Mouse (Mus musculus): ENCODE measurements at regions not wholly inside any gene's neighbourhood (a gene's known extent, or its start where the extent isn't known, plus 50 kb on each side); places are given as distances from the start of the nearest gene placed in this dataset.

DNA sequence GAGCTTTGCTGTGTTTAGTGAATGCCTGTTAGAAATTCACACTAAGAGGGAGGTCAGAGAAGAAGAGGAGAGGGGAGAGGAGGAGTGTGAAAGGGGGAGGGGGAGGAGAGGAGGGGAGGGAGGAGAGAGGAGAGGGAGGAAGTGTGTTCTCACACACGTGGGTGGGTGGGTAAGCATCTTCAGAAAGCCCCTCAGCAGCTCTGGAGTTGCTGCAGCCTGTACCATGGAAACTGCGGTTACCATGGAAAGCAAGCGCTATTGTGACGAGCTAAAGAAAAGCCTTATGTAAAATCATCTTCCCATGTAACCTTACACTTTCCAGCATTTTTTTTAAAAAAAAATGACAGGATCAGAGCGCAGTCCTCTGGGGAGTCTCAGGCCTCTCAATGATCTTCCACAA is 441.8 kb downstream of the Rwdd3 start:
- ATAC-seq (ENCODE audit: extremely low read depth, insufficient number of reproducible peaks, low FRiP score, poor library complexity, severe bottlenecking) (no peak), DNase-seq (ENCODE audit: low spot score) (no peak)
- Histone ChIP-seq H3K4me1 (ENCODE audit: insufficient read depth, low read depth, low read length) (no peaks in the 10 kb centered on the region), H3K27me3 (ENCODE audit: insufficient read depth, low read length) (no peaks in the 10 kb centered on the region), H3K36me3 (replicated peaks) (no peaks in the 10 kb centered on the region), H3K4me3 (ENCODE audit: low read depth, low read length) (no peak overlapping the region), H3K9me3 (replicated peaks) (peaks cover 26% of the 10 kb centered on the region)
- TF ChIP-seq CTCF (IDR thresholded peaks at IDR 0.05; ENCODE audit: low read depth, low read length) (no peak), POLR2AphosphoS5 (IDR thresholded peaks at IDR 0.05; ENCODE audit: insufficient replicate concordance, low read depth, low read length) (no peak), GATA2 (IDR thresholded peaks at IDR 0.05; ENCODE audit: borderline replicate concordance, low read depth, low read length) (no peak), TAL1 (conservative IDR thresholded peaks at IDR 0.05; ENCODE audit: low read depth, low read length) (no peak), GATA1 (IDR thresholded peaks at IDR 0.05; ENCODE audit: borderline replicate concordance, low read length) (no peak)

DNA sequence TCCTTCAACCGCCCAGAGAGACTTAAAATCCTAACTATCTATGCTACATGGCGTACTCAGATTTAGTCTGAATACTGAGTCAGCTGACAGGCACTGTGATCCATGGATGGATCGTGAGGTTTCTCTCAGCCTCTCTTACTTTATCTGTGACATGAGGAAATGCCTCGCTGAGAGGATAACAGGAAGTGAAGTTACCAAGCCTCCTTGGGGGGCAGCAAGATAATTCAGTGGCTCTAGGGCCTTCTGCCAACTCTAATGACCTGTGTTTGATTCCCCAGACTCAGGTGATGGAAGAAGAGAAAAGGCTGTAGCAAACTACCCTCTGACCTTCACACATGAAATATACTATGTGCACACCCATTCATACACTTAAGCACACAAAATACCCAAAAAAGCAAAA is 486.3 kb downstream of the Rwdd3 start:
- Histone ChIP-seq H3K4me3 (ENCODE audit: low read depth, low read length) (no peak overlapping the region), H3K4me1 (ENCODE audit: insufficient read depth, low read depth, low read length) (no peaks in the 10 kb centered on the region), H3K9me3 (replicated peaks) (peaks cover 16% of the 10 kb centered on the region), H3K36me3 (replicated peaks) (no peaks in the 10 kb centered on the region), H3K27me3 (ENCODE audit: insufficient read depth, low read length) (no peaks in the 10 kb centered on the region)
- no peak for ATAC-seq (ENCODE audit: extremely low read depth, insufficient number of reproducible peaks, low FRiP score, poor library complexity, severe bottlenecking)
- no peak for DNase-seq (ENCODE audit: low spot score)
- TF ChIP-seq GATA2 (IDR thresholded peaks at IDR 0.05; ENCODE audit: borderline replicate concordance, low read depth, low read length) (no peak), CTCF (IDR thresholded peaks at IDR 0.05; ENCODE audit: low read depth, low read length) (no peak), GATA1 (IDR thresholded peaks at IDR 0.05; ENCODE audit: borderline replicate concordance, low read length) (no peak), POLR2AphosphoS5 (IDR thresholded peaks at IDR 0.05; ENCODE audit: insufficient replicate concordance, low read depth, low read length) (no peak), TAL1 (conservative IDR thresholded peaks at IDR 0.05; ENCODE audit: low read depth, low read length) (no peak)

DNA sequence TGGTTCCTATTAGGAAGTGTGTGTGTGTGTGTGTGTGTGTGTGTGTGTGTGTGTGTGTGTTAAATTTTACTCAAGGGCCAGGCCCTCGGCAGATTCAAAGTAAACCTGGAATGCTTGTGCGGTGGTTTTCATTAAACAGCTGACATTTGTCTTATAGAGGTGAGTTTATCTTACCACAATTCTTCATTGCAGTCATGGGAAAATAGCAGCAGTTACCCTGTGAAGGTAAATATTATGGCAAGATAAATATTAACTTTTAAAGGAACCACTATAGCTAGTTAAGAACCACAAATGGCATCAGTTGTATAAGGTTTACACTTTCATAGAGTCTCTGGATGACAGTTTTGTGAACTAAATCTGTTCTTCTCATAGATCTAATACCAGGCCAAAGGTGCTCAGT is 495.6 kb downstream of the Rwdd3 start:
- no peaks in the 10 kb centered on the region for H3K36me3 ChIP-seq (replicated peaks)
- no peaks in the 10 kb centered on the region for H3K27me3 ChIP-seq (ENCODE audit: insufficient read depth, low read length)
- no peak for ATAC-seq (ENCODE audit: extremely low read depth, insufficient number of reproducible peaks, low FRiP score, poor library complexity, severe bottlenecking)
- H3K4me3 ChIP-seq (ENCODE audit: low read depth, low read length) = no peak overlapping the region
- peaks cover 6% of the 10 kb centered on the region; the same call in 1 of the 2 replicates for H3K9me3 ChIP-seq (replicated peaks)
- TF ChIP-seq GATA2 (IDR thresholded peaks at IDR 0.05; ENCODE audit: borderline replicate concordance, low read depth, low read length) = no peak
- no peak for TF ChIP-seq POLR2AphosphoS5 (IDR thresholded peaks at IDR 0.05; ENCODE audit: insufficient replicate concordance, low read depth, low read length)
- TF ChIP-seq CTCF (IDR thresholded peaks at IDR 0.05; ENCODE audit: low read depth, low read length) = no peak
- no peak for TF ChIP-seq GATA1 (IDR thresholded peaks at IDR 0.05; ENCODE audit: borderline replicate concordance, low read length)
- no peak for TF ChIP-seq TAL1 (conservative IDR thresholded peaks at IDR 0.05; ENCODE audit: low read depth, low read length)
- no peaks in the 10 kb centered on the region for H3K4me1 ChIP-seq (ENCODE audit: insufficient read depth, low read depth, low read length)
- no peak for DNase-seq (ENCODE audit: low spot score)

DNA sequence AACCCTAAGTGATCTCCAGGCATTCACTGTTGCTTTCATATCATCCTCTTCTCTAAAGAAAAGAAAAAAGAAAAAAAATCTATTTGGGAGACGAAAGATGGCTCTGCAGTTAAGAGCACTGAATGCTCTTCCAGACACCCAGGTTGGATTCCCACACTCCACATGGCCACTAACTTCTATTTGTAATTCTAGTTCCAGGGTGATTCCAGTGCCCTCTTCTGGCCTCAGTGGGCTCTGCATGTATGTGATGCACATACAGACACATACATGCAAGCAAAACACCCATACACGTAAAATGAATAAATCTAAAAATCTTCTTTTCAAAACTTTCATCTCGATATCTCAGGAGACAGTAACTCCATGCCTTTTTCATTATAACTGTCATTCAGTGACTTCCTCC is 502.8 kb downstream of the Rwdd3 start:
- H3K36me3 ChIP-seq (replicated peaks) = no peaks in the 10 kb centered on the region
- H3K27me3 ChIP-seq (ENCODE audit: insufficient read depth, low read length) = no peaks in the 10 kb centered on the region
- no peaks in the 10 kb centered on the region for H3K4me1 ChIP-seq (ENCODE audit: insufficient read depth, low read depth, low read length)
- no peak for DNase-seq (ENCODE audit: low spot score)
- H3K4me3 ChIP-seq (ENCODE audit: low read depth, low read length) = no peak overlapping the region
- TF ChIP-seq POLR2AphosphoS5 (IDR thresholded peaks at IDR 0.05; ENCODE audit: insufficient replicate concordance, low read depth, low read length) (no peak), CTCF (IDR thresholded peaks at IDR 0.05; ENCODE audit: low read depth, low read length) (no peak), GATA1 (IDR thresholded peaks at IDR 0.05; ENCODE audit: borderline replicate concordance, low read length) (no peak), TAL1 (conservative IDR thresholded peaks at IDR 0.05; ENCODE audit: low read depth, low read length) (no peak), GATA2 (IDR thresholded peaks at IDR 0.05; ENCODE audit: borderline replicate concordance, low read depth, low read length) (no peak)
- no peak for ATAC-seq (ENCODE audit: extremely low read depth, insufficient number of reproducible peaks, low FRiP score, poor library complexity, severe bottlenecking)
- 0 out of 2 replicates have a peak, but pooled peaks cover under 1% of the 10 kb centered on the region for H3K9me3 ChIP-seq (replicated peaks)

DNA sequence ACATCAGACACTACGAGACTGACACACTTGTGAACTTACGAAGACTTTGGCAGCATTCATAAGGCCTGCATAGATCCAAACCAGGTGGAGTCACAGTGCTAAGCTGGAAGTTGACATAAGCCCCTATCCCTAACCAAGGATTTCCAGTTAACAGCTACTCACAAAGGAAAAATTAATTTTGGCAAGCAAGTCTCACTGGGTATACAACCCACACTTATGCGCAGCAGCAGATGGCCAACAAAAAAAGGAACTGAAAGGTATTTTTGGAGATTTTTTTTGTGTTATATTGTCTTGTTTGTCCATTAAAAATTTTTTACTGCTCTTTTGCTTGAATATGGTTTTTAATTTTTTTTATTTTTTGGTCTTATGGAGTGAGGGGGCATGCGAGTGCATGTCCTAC is 509.0 kb downstream of the Rwdd3 start:
- TF ChIP-seq POLR2AphosphoS5 (IDR thresholded peaks at IDR 0.05; ENCODE audit: insufficient replicate concordance, low read depth, low read length) (no peak), GATA2 (IDR thresholded peaks at IDR 0.05; ENCODE audit: borderline replicate concordance, low read depth, low read length) (no peak), TAL1 (conservative IDR thresholded peaks at IDR 0.05; ENCODE audit: low read depth, low read length) (no peak), GATA1 (IDR thresholded peaks at IDR 0.05; ENCODE audit: borderline replicate concordance, low read length) (no peak), CTCF (IDR thresholded peaks at IDR 0.05; ENCODE audit: low read depth, low read length) (no peak)
- ATAC-seq (ENCODE audit: extremely low read depth, insufficient number of reproducible peaks, low FRiP score, poor library complexity, severe bottlenecking) = no peak
- DNase-seq (ENCODE audit: low spot score) = no peak
- H3K4me1 ChIP-seq (ENCODE audit: insufficient read depth, low read depth, low read length) = no peaks in the 10 kb centered on the region
- H3K9me3 ChIP-seq (replicated peaks) = peaks cover 12% of the 10 kb centered on the region; the same call in 1 of the 2 replicates
- H3K36me3 ChIP-seq (replicated peaks) = no peaks in the 10 kb centered on the region
- H3K4me3 ChIP-seq (ENCODE audit: low read depth, low read length) = no peak overlapping the region
- H3K27me3 ChIP-seq (ENCODE audit: insufficient read depth, low read length) = no peaks in the 10 kb centered on the region

DNA sequence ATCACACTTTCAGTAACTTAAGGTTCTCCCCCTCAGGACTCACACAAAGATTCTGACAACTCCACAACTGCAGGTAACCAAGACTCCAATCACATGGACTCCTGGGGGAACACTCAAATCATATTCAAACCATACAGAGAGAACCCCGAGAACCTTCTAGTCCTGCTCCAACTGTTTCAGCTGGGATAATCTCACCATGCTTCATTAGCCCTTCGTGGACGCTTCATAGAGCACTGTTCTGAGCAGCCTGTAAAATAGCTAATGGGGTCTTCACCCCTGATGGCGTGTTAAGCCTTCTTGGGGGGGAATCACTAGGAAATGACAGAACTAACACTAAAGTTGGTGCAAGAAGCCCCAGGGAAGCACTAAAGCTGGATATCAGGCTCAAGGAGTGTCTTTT is 510.7 kb downstream of the Rwdd3 start:
- Histone ChIP-seq H3K9me3 (replicated peaks) (peaks cover 12% of the 10 kb centered on the region; the same call in 1 of the 2 replicates), H3K36me3 (replicated peaks) (no peaks in the 10 kb centered on the region), H3K4me3 (ENCODE audit: low read depth, low read length) (no peak overlapping the region), H3K4me1 (ENCODE audit: insufficient read depth, low read depth, low read length) (no peaks in the 10 kb centered on the region), H3K27me3 (ENCODE audit: insufficient read depth, low read length) (no peaks in the 10 kb centered on the region)
- ATAC-seq (ENCODE audit: extremely low read depth, insufficient number of reproducible peaks, low FRiP score, poor library complexity, severe bottlenecking) = no peak
- DNase-seq (ENCODE audit: low spot score) = no peak
- TF ChIP-seq GATA1 (IDR thresholded peaks at IDR 0.05; ENCODE audit: borderline replicate concordance, low read length) (no peak), POLR2AphosphoS5 (IDR thresholded peaks at IDR 0.05; ENCODE audit: insufficient replicate concordance, low read depth, low read length) (no peak), CTCF (IDR thresholded peaks at IDR 0.05; ENCODE audit: low read depth, low read length) (no peak), GATA2 (IDR thresholded peaks at IDR 0.05; ENCODE audit: borderline replicate concordance, low read depth, low read length) (no peak), TAL1 (conservative IDR thresholded peaks at IDR 0.05; ENCODE audit: low read depth, low read length) (no peak)
